ENCODE assay signal across 9 mouse cellular contexts in the genomic region with DNA sequence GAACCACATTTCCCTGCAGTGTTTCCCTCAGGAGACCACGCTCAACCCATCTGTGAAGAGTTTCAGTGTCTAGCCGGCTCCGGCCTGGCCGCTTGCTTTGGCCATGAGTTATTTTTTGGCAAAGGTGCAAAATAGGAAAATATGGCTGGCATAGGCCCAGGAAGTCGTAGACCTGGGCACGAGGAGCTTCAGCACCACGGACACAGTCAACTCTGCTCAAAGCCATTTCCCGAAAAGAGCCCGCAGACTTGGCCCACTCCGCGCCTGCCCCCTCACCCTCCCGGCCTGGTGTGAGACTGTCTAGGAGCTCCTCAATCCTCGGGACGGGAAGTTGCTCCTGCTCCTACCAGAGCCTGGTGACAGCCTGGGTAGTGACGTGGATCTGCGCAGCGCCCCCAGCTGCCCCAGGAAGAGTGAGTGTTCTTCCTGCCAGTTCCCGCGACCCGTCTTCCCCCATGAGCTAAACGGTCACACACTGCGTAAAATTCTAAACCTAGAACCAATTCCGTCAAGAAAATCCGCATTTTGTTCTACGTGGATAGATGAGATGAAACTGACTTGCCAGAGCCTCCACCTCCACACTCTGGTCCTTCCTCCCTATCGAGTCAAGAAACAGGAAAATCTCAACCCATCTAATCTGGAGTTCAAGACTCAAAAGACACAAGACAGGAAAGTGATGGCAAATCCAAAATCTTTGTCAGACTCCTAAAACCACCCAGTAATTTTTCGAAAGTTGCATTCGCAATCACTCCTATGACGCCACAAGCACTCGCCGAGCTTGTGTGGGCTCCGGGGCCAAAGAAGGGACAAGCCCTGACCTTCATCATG. TPM values are rescaled to one million over a fixed set of nuclear protein-coding genes. Genes with fewer than 3 reads are reported as not detected.
DNase-seq lines count a peak whose midpoint lies in the region; ATAC-seq and TF ChIP-seq lines count a peak whose summit lies in the region.
"Had no signal": no experiment of that assay in that cellular context is flagged by ENCODE, and none has a peak within 500 bp of the region (broad histone marks: within the 10 kb centered on the region; RNA-seq: fewer than 3 reads in every experiment).

No protein-coding gene starts in this region.

- H3K79me2 ChIP-seq in liver, adult 2 months (ENCODE audit: control insufficient read depth, insufficient read depth, low read length): no peaks in the 10 kb centered on the region

- TF ChIP-seq CTCF in liver, adult 2 months (IDR thresholded peaks at IDR 0.05; ENCODE audit: low read depth, low read length): no peak
- no peak for TF ChIP-seq CTCF in thymus, adult 2 months (IDR thresholded peaks at IDR 0.05; ENCODE audit: borderline replicate concordance, control insufficient read depth, extremely low read depth, insufficient read depth, low read length, poor library complexity)

- H3K9ac ChIP-seq in embryonic facial prominence, embryonic 13.5 days: peak overlapping the region; percentile 78
- H3K9ac ChIP-seq in heart, embryonic 13.5 days: peak overlapping the region; percentile 84
- H3K9ac ChIP-seq in kidney, embryonic 14.5 days (ENCODE audit: low read depth, low read length): peak overlapping the region; percentile 70; the same call in 1 of the 2 replicates
- peak overlapping the region; percentile 72 for H3K9ac ChIP-seq in liver, adult 2 months (ENCODE audit: low read depth, low read length)
- H3K9ac ChIP-seq in midbrain, embryonic 15.5 days: peak overlapping the region; percentile 49

- no peak for ATAC-seq in embryonic facial prominence, embryonic 13.5 days (ENCODE audit: insufficient number of reproducible peaks, insufficient read depth, low FRiP score, low TSS enrichment, low read depth)
- ATAC-seq in heart, embryonic 13.5 days (ENCODE audit: extremely low read depth, insufficient number of reproducible peaks, low FRiP score, low TSS enrichment): no peak
- ATAC-seq in kidney, embryonic 14.5 days (ENCODE audit: low FRiP score, low TSS enrichment): peak; percentile 78; the same call in 1 of the 2 replicates
- ATAC-seq in midbrain, embryonic 15.5 days (replicated peaks): peak; percentile 62

- 0 out of 2 replicates have a peak, but pooled peaks have one; percentile 9 for TF ChIP-seq POLR2A in liver, adult 2 months (IDR thresholded peaks at IDR 0.05; ENCODE audit: extremely low read depth, insufficient read depth, low read length)
- TF ChIP-seq POLR2A in thymus, adult 2 months (IDR thresholded peaks at IDR 0.05; ENCODE audit: control insufficient read depth, extremely low read depth, insufficient read depth, low read length, poor library complexity): no peak

- peaks cover 5% of the 10 kb centered on the region; the same call in 1 of the 2 replicates for H3K4me1 ChIP-seq in embryonic facial prominence, embryonic 13.5 days
- H3K4me1 ChIP-seq in heart, embryonic 13.5 days: peaks cover 9% of the 10 kb centered on the region
- H3K4me1 ChIP-seq in kidney, embryonic 14.5 days (ENCODE audit: control insufficient read depth, insufficient read depth, low read length): no peaks in the 10 kb centered on the region
- H3K4me1 ChIP-seq in liver, adult 2 months (ENCODE audit: control insufficient read depth, insufficient read depth, low read length): peaks cover 2% of the 10 kb centered on the region; the same call in 1 of the 2 replicates
- H3K4me1 ChIP-seq in midbrain, embryonic 15.5 days: peaks cover 16% of the 10 kb centered on the region
- H3K4me1 ChIP-seq in thymus, adult 2 months (replicated peaks; ENCODE audit: control insufficient read depth, insufficient read depth, low read length): peaks cover 9% of the 10 kb centered on the region; the same call in 1 of the 2 replicates

- H3K4me2 ChIP-seq in embryonic facial prominence, embryonic 13.5 days: peak overlapping the region; percentile 88
- peak overlapping the region; percentile 94 for H3K4me2 ChIP-seq in heart, embryonic 13.5 days
- peak overlapping the region; percentile 97 for H3K4me2 ChIP-seq in kidney, embryonic 14.5 days (replicated peaks; ENCODE audit: low read depth, low read length)
- H3K4me2 ChIP-seq in midbrain, embryonic 15.5 days: peak overlapping the region; percentile 67

- 0 out of 2 replicates have a peak, but pooled peaks cover 3% of the 10 kb centered on the region for H3K27me3 ChIP-seq in embryonic facial prominence, embryonic 13.5 days
- no peaks in the 10 kb centered on the region; the same call in 1 of the 2 replicates for H3K27me3 ChIP-seq in heart, embryonic 13.5 days (replicated peaks)
- H3K27me3 ChIP-seq in kidney, embryonic 14.5 days (ENCODE audit: control insufficient read depth, insufficient read depth, low read length): no peaks in the 10 kb centered on the region
- H3K27me3 ChIP-seq in liver, adult 2 months (ENCODE audit: control insufficient read depth, insufficient read depth, low read length): no peaks in the 10 kb centered on the region
- H3K27me3 ChIP-seq in midbrain, embryonic 15.5 days (replicated peaks): no peaks in the 10 kb centered on the region
- peaks cover 6% of the 10 kb centered on the region; the same call in 1 of the 2 replicates for H3K27me3 ChIP-seq in thymus, adult 2 months (ENCODE audit: control insufficient read depth, insufficient read depth, low read length)
- H3K27me3 ChIP-seq: CH12.LX had no signal

- H3K27ac ChIP-seq in embryonic facial prominence, embryonic 13.5 days: no peak overlapping the region
- peak overlapping the region; percentile 60 for H3K27ac ChIP-seq in heart, embryonic 13.5 days (replicated peaks)
- H3K27ac ChIP-seq in kidney, embryonic 14.5 days (ENCODE audit: low read depth, low read length): no peak overlapping the region
- H3K27ac ChIP-seq in liver, adult 2 months (replicated peaks; ENCODE audit: insufficient read depth, low read depth, low read length): no peak overlapping the region
- H3K27ac ChIP-seq in midbrain, embryonic 15.5 days: peak overlapping the region; percentile 61
- no peak overlapping the region for H3K27ac ChIP-seq in thymus, adult 2 months (ENCODE audit: control insufficient read depth, insufficient read depth, low read length)

- DNase-seq in thymus, adult 18-20 months: peak; percentile 7
- no peak for DNase-seq in thymus, postnatal 0 days (ENCODE audit: low spot score)
- DNase-seq in liver, adult 2 months (ENCODE audit: extremely low read depth, low read depth, low spot score): peak; percentile 12
- DNase-seq in thymus, adult 2 months: peak; percentile 6

- whole genome bisulfite sequencing in embryonic facial prominence, embryonic 13.5 days: 8% methylated on average over 32 of the region's 32 CpGs
- WGBS in heart, embryonic 13.5 days: 6% methylated on average over 32 of the region's 32 CpGs
- WGBS in kidney, embryonic 14.5 days: 10% methylated on average over 32 of the region's 32 CpGs
- 14% methylated on average over 32 of the region's 32 CpGs for WGBS in liver, adult 2 months
- 12% methylated on average over 32 of the region's 32 CpGs for WGBS in midbrain, embryonic 15.5 days
- WGBS in thymus, adult 2 months: 13% methylated on average over 32 of the region's 32 CpGs

- no peaks in the 10 kb centered on the region for H3K9me3 ChIP-seq in embryonic facial prominence, embryonic 13.5 days
- H3K9me3 ChIP-seq in heart, embryonic 13.5 days: no peaks in the 10 kb centered on the region
- H3K9me3 ChIP-seq in kidney, embryonic 14.5 days (ENCODE audit: control insufficient read depth, low read length): no peaks in the 10 kb centered on the region
- H3K9me3 ChIP-seq in midbrain, embryonic 15.5 days: no peaks in the 10 kb centered on the region

- H3K4me3 ChIP-seq in embryonic facial prominence, embryonic 13.5 days: peak overlapping the region; percentile 74
- H3K4me3 ChIP-seq in heart, embryonic 13.5 days: peak overlapping the region; percentile 76
- peak overlapping the region; percentile 70 for H3K4me3 ChIP-seq in kidney, embryonic 14.5 days (ENCODE audit: low read length)
- H3K4me3 ChIP-seq in liver, adult 2 months (ENCODE audit: insufficient read depth, low read depth, low read length): peak overlapping the region; percentile 86
- H3K4me3 ChIP-seq in midbrain, embryonic 15.5 days: peak overlapping the region; percentile 54
- H3K4me3 ChIP-seq in thymus, adult 2 months (ENCODE audit: control insufficient read depth, insufficient read depth, low read length): peak overlapping the region; percentile 6; the same call in 1 of the 2 replicates

- H3K36me3 ChIP-seq in embryonic facial prominence, embryonic 13.5 days: no peaks in the 10 kb centered on the region
- no peaks in the 10 kb centered on the region for H3K36me3 ChIP-seq in heart, embryonic 13.5 days
- no peaks in the 10 kb centered on the region for H3K36me3 ChIP-seq in kidney, embryonic 14.5 days (ENCODE audit: control insufficient read depth, insufficient read depth, low read length)
- H3K36me3 ChIP-seq in liver, adult 2 months (ENCODE audit: control insufficient read depth, insufficient read depth, low read length): no peaks in the 10 kb centered on the region
- no peaks in the 10 kb centered on the region for H3K36me3 ChIP-seq in midbrain, embryonic 15.5 days (replicated peaks)
- no peaks in the 10 kb centered on the region for H3K36me3 ChIP-seq in thymus, adult 2 months (ENCODE audit: control insufficient read depth, insufficient read depth, low read length)

RNA-seq across cellular contexts. Expression of gene Slc35g2, which starts 0.9 kb away (rescaled TPM):
- polyA plus RNA-seq in thymus, postnatal 0 days (2015; fragmentation: Nextera tagmentation; extraction: Ambion mirVana): 0.86 and 1.2 TPM in 2 replicates
- polyA plus RNA-seq in embryonic facial prominence, embryonic 13.5 days (2015; fragmentation: Nextera tagmentation; extraction: Ambion mirVana): 5.3 and 5.5 TPM in 2 replicates
- 9.6 and 10.5 TPM in 2 replicates for polyA plus RNA-seq in heart, embryonic 13.5 days (2015; fragmentation: Nextera tagmentation; extraction: Ambion mirVana)
- 5.2 and 5.6 TPM in 2 replicates for polyA plus RNA-seq in kidney, embryonic 14.5 days (2014; fragmentation: Nextera tagmentation; extraction: Ambion mirVana)
- total RNA-seq in liver, adult 2 months (2014; rRNA removed): 0.65 and 0.74 TPM in 2 replicates
- polyA plus RNA-seq in liver, adult 2 months (2012; rRNA removed): 0.09 TPM in 1 of 2 replicates, not detected in the other
- polyA plus RNA-seq in midbrain, embryonic 15.5 days (2015; fragmentation: Nextera tagmentation; extraction: Ambion mirVana): 17.6 and 18.1 TPM in 2 replicates
- polyA plus RNA-seq in thymus, adult 2 months (2012; rRNA removed): 0.15 and 0.38 TPM in 2 replicates
- total RNA-seq: CH12.LX had no signal

RNA-seq across cellular contexts. Expression of gene Nck1, which starts 24.1 kb away (rescaled TPM):
- polyA plus RNA-seq in thymus, postnatal 0 days (2015; fragmentation: Nextera tagmentation; extraction: Ambion mirVana): 116 and 118 TPM in 2 replicates
- polyA plus RNA-seq in embryonic facial prominence, embryonic 13.5 days (2015; fragmentation: Nextera tagmentation; extraction: Ambion mirVana): 70.1 and 74.9 TPM in 2 replicates
- 45.6 and 56.7 TPM in 2 replicates for polyA plus RNA-seq in heart, embryonic 13.5 days (2015; fragmentation: Nextera tagmentation; extraction: Ambion mirVana)
- 71.4 and 82.9 TPM in 2 replicates for polyA plus RNA-seq in kidney, embryonic 14.5 days (2014; fragmentation: Nextera tagmentation; extraction: Ambion mirVana)
- total RNA-seq in liver, adult 2 months (2014; rRNA removed): 17.0 and 17.5 TPM in 2 replicates
- polyA plus RNA-seq in liver, adult 2 months (2012; rRNA removed): 2.2 and 2.6 TPM in 2 replicates
- polyA plus RNA-seq in midbrain, embryonic 15.5 days (2015; fragmentation: Nextera tagmentation; extraction: Ambion mirVana): 52.4 and 53.6 TPM in 2 replicates
- polyA plus RNA-seq in thymus, adult 2 months (2012; rRNA removed): 4.4 and 7.0 TPM in 2 replicates

RNA-seq across cellular contexts. Expression of gene Stag1, which starts 27.6 kb away (rescaled TPM):
- polyA plus RNA-seq in thymus, postnatal 0 days (2015; fragmentation: Nextera tagmentation; extraction: Ambion mirVana): 72.9 and 82.1 TPM in 2 replicates
- 60.1 and 62.7 TPM in 2 replicates for polyA plus RNA-seq in embryonic facial prominence, embryonic 13.5 days (2015; fragmentation: Nextera tagmentation; extraction: Ambion mirVana)
- 23.1 and 25.7 TPM in 2 replicates for polyA plus RNA-seq in heart, embryonic 13.5 days (2015; fragmentation: Nextera tagmentation; extraction: Ambion mirVana)
- 38.0 and 69.9 TPM in 2 replicates for polyA plus RNA-seq in kidney, embryonic 14.5 days (2014; fragmentation: Nextera tagmentation; extraction: Ambion mirVana)
- 19.7 and 23.0 TPM in 2 replicates for total RNA-seq in liver, adult 2 months (2014; rRNA removed)
- 1.4 and 1.9 TPM in 2 replicates for polyA plus RNA-seq in liver, adult 2 months (2012; rRNA removed)
- polyA plus RNA-seq in midbrain, embryonic 15.5 days (2015; fragmentation: Nextera tagmentation; extraction: Ambion mirVana): 28.1 and 33.7 TPM in 2 replicates
- polyA plus RNA-seq in thymus, adult 2 months (2012; rRNA removed): 7.9 and 10.2 TPM in 2 replicates

Comparison
In these comparisons a context has a peak if more than half of its experiments do, and no peak if none do; other contexts are left out.
1. ATAC-seq: peak in kidney, embryonic 14.5 days (single experiment) and midbrain, embryonic 15.5 days (single experiment); none in embryonic facial prominence, embryonic 13.5 days (single experiment) and heart, embryonic 13.5 days (single experiment).
2. H3K27ac ChIP-seq: peak in heart, embryonic 13.5 days (single experiment) and midbrain, embryonic 15.5 days (single experiment); none in embryonic facial prominence, embryonic 13.5 days (single experiment), kidney, embryonic 14.5 days (single experiment), liver, adult 2 months (single experiment) and thymus, adult 2 months (single experiment).
3. H3K4me3 ChIP-seq: peak in every context shown above with its lines; median percentile 86 in liver, adult 2 months; 76 in heart, embryonic 13.5 days; 74 in embryonic facial prominence, embryonic 13.5 days; 70 in kidney, embryonic 14.5 days; 54 in midbrain, embryonic 15.5 days; 6 in thymus, adult 2 months.
4. Peak in every context shown above with its lines, with median percentiles within 50 percentile points of each other: H3K4me2 ChIP-seq and H3K9ac ChIP-seq.